Mouse (Mus musculus) myocyte (in vitro differentiated cells): ENCODE measurements around the gene Bscl2.

Experiments used
- CEBPB ChIP-seq: IDR thresholded peaks from 2 replicates; pipeline ENCODE4 v1.6.1; 2011; ENCODE audit warnings: mild to moderate bottlenecking, moderate library complexity; ENCODE audit not compliant: poor library complexity, insufficient read depth, severe bottlenecking
- E2F4 ChIP-seq: IDR thresholded peaks from one replicate; pipeline ENCODE4 v1.6.1; 2011; ENCODE audit warnings: mild to moderate bottlenecking, control low read depth, moderate library complexity; ENCODE audit not compliant: insufficient read depth
- MAX ChIP-seq: IDR thresholded peaks from one replicate; pipeline ENCODE4 v1.6.1; 2011; ENCODE audit warnings: low read depth, mild to moderate bottlenecking, control low read depth
- MYOD1 ChIP-seq, 3 experiments: IDR thresholded peaks; one replicate each; pipeline ENCODE4 v1.6.1; 2011; ENCODE audit warnings: control low read depth in 2 of 3, low read depth in 2 of 3, mild to moderate bottlenecking in 2 of 3, moderate library complexity in 1 of 3; ENCODE audit not compliant: insufficient read length in 2 of 3, control insufficient read depth in 1 of 3
- MYOG ChIP-seq, 3 experiments: IDR thresholded peaks; one replicate each; pipeline ENCODE4 v1.6.1; 2011; ENCODE audit warnings: control low read depth in 2 of 3, low read depth in 2 of 3, mild to moderate bottlenecking in 2 of 3; ENCODE audit not compliant: insufficient read length in 2 of 3, control insufficient read depth in 1 of 3, insufficient read depth in 1 of 3
- POLR2A ChIP-seq: IDR thresholded peaks from one replicate; pipeline ENCODE4 v1.6.1; 2011; ENCODE audit warnings: low read depth, mild to moderate bottlenecking, control low read depth, moderate library complexity; ENCODE audit not compliant: insufficient read length
- POLR2AphosphoS2 ChIP-seq: IDR thresholded peaks from one replicate; pipeline ENCODE4 v1.6.1; 2011; ENCODE audit warnings: low read depth, control low read depth; ENCODE audit not compliant: insufficient read length
- REST ChIP-seq: IDR thresholded peaks from one replicate; pipeline ENCODE4 v1.6.1; 2011; ENCODE audit warnings: mild to moderate bottlenecking, control low read depth, moderate library complexity; ENCODE audit not compliant: insufficient read depth, insufficient read length
- SRF ChIP-seq: IDR thresholded peaks from one replicate; pipeline ENCODE4 v1.6.1; 2011; ENCODE audit warnings: low read depth; ENCODE audit not compliant: control insufficient read depth, insufficient read length
- TCF12 ChIP-seq: IDR thresholded peaks from one replicate; pipeline ENCODE4 v1.6.1; 2011; ENCODE audit warnings: mild to moderate bottlenecking, control low read depth; ENCODE audit not compliant: poor library complexity, insufficient read depth, severe bottlenecking
- TCF3 ChIP-seq: IDR thresholded peaks from one replicate; pipeline ENCODE4 v1.6.1; 2011; ENCODE audit warnings: low read depth, control low read depth; ENCODE audit not compliant: insufficient read length
- USF1 ChIP-seq: IDR thresholded peaks from one replicate; pipeline ENCODE4 v1.6.1; 2011; ENCODE audit warnings: low read depth, mild to moderate bottlenecking, control low read depth, moderate library complexity

- TF ChIP-seq POLR2A (no peak), TCF12 (no peak), MAX (no peak), USF1 (no peak), POLR2AphosphoS2 (no peak), SRF (no peak), CEBPB (no peak), E2F4 (no peak), MYOG (IDR thresholded peaks at IDR 0.05; ENCODE audit: control insufficient read depth in 1 of 3, insufficient read depth in 1 of 3, insufficient read length in 2 of 3, low read depth in 2 of 3) (no peak), MYOD1 (IDR thresholded peaks at IDR 0.05; ENCODE audit: control insufficient read depth in 1 of 3, insufficient read length in 2 of 3, low read depth in 2 of 3) (no peak), REST (no peak), TCF3 (no peak)
These were observed 18.9 kb upstream of the Bscl2 start for GRCm38 (mm10) chr19:8818301-8818798.
